Mouse (Mus musculus) thymus, adult 2 months (tissue): ENCODE data around the gene Gan. TPM values are rescaled to one million over a fixed set of nuclear protein-coding genes. Genes with fewer than 3 reads are reported as not detected.

Experiments used
- DNase-seq: peaks from one replicate; pipeline ENCODE4 v3.0.0; 2021
- H3K27ac ChIP-seq: fragments of 200-500 bp; 2 replicates; pipeline ENCODE4 v1.5.1; 2012; ENCODE audit warnings: low read length, control low read depth; ENCODE audit not compliant: control insufficient read depth, insufficient read depth
- H3K27me3 ChIP-seq: fragments of 200-500 bp; 2 replicates; pipeline ENCODE4 v1.6.1; 2012; ENCODE audit warnings: mild to moderate bottlenecking, low read length, moderate library complexity, mixed read lengths; ENCODE audit not compliant: control insufficient read depth, insufficient read depth
- H3K36me3 ChIP-seq: fragments of 200-500 bp; 2 replicates; pipeline ENCODE4 v1.6.1; 2012; ENCODE audit warnings: mild to moderate bottlenecking, low read length, moderate library complexity; ENCODE audit not compliant: control insufficient read depth, insufficient read depth
- H3K4me1 ChIP-seq: fragments of 200-500 bp; replicated peaks from 2 replicates; pipeline ENCODE4 v1.6.1; 2012; ENCODE audit warnings: low read length; ENCODE audit not compliant: control insufficient read depth, insufficient read depth
- H3K4me3 ChIP-seq: fragments of 200-500 bp; 2 replicates; pipeline ENCODE4 v1.5.1; 2012; ENCODE audit warnings: mild to moderate bottlenecking, low read length, control low read depth, moderate library complexity; ENCODE audit not compliant: control insufficient read depth, insufficient read depth
- CTCF ChIP-seq: fragments of 200-500 bp; IDR thresholded peaks from 2 replicates; pipeline ENCODE4 v1.5.1; 2012; ENCODE audit warnings: mild to moderate bottlenecking, control low read depth, low read length, moderate library complexity, borderline replicate concordance; ENCODE audit not compliant: control insufficient read depth, poor library complexity, insufficient read depth; ENCODE audit errors: extremely low read depth
- POLR2A ChIP-seq: fragments of 200-500 bp; IDR thresholded peaks from 2 replicates; pipeline ENCODE4 v1.6.1; 2012; ENCODE audit warnings: mild to moderate bottlenecking, low read length, control low read depth, moderate library complexity; ENCODE audit not compliant: control insufficient read depth, poor library complexity, insufficient read depth; ENCODE audit errors: extremely low read depth
- WGBS: fragments of 180-500 bp; shearing (Covaris S2); methylation state at CpG from one replicate; pipeline ENCODE4 v1.1.7; 2018; 5-methylcytosine and 5-hydroxymethylcytosine counted together
- polyA plus RNA-seq: library from polyadenylated mRNA; depleted of rRNA; stranded (reverse); fragments of >200 nt; gene quantifications from 2 replicates; pipeline ENCODE4 v1.2.3, GENCODE M21; 2012

Gene Gan
- polyA plus RNA-seq, 1 experiment, result 6.3 TPM

GRCm38 (mm10) chr8:117127063-117127462, 30.9 kb upstream of the Gan start:
- no peaks in the 10 kb centered on the region for H3K36me3 ChIP-seq
- no peak overlapping the region for H3K4me3 ChIP-seq
- 61% methylated on average over 8 of the region's 8 CpGs for WGBS
- no peak overlapping the region for H3K27ac ChIP-seq
- no peak for DNase-seq
- TF ChIP-seq CTCF (peak; percentile 23; the same call in 1 of the 2 replicates), POLR2A (no peak)
- no peaks in the 10 kb centered on the region for H3K27me3 ChIP-seq
- H3K4me1 ChIP-seq, result no peaks in the 10 kb centered on the region

DNA sequence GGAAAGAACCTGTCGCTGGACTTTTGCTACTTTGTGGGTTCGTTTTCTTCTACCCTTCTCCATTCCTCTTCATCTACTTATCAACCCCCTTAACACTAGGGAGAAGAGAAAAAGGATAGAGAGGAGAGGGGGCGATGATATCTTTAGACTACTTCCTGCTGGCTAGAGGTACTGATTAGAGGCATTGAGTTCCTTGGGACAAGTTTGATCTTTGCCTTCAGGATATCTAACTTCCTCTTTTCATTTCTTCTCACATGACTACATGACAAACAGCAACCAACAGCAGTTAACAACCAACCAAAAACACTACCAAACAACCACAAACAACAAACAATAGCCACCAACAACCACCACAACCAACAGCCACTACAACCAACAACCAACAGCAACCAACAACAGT, 24.2 kb upstream of the Gan start:
- H3K36me3 ChIP-seq, result no peaks in the 10 kb centered on the region
- no peak overlapping the region for H3K27ac ChIP-seq
- no peak for TF ChIP-seq CTCF
- TF ChIP-seq POLR2A, result no peak
- H3K4me3 ChIP-seq, result no peak overlapping the region
- DNase-seq, result no peak
- WGBS, result 64% methylated on average over 3 of the region's 3 CpGs
- H3K27me3 ChIP-seq, result no peaks in the 10 kb centered on the region
- H3K4me1 ChIP-seq, result no peaks in the 10 kb centered on the region

GRCm38 (mm10) chr8:117136351-117136750, 21.6 kb upstream of the Gan start:
- Histone ChIP-seq H3K36me3 (no peaks in the 10 kb centered on the region), H3K27ac (no peak overlapping the region), H3K4me1 (no peaks in the 10 kb centered on the region), H3K4me3 (no peak overlapping the region), H3K27me3 (no peaks in the 10 kb centered on the region)
- DNase-seq, result no peak
- 94% methylated on average over 4 of the region's 4 CpGs for WGBS
- no peak for TF ChIP-seq CTCF
- TF ChIP-seq POLR2A, result no peak

- Histone ChIP-seq H3K4me1 (no peaks in the 10 kb centered on the region), H3K27ac (no peak overlapping the region), H3K4me3 (no peak overlapping the region), H3K36me3 (no peaks in the 10 kb centered on the region), H3K27me3 (no peaks in the 10 kb centered on the region)
- no peak for DNase-seq
- TF ChIP-seq CTCF, result no peak
- no peak for TF ChIP-seq POLR2A
- 95% methylated on average over 2 of the region's 2 CpGs for WGBS
Measured at GRCm38 (mm10) chr8:117136763-117137162, 21.2 kb upstream of the Gan start.

GRCm38 (mm10) chr8:117137357-117137756, 20.6 kb upstream of the Gan start:
- no peak overlapping the region for H3K27ac ChIP-seq
- TF ChIP-seq POLR2A (no peak), CTCF (no peak)

DNA sequence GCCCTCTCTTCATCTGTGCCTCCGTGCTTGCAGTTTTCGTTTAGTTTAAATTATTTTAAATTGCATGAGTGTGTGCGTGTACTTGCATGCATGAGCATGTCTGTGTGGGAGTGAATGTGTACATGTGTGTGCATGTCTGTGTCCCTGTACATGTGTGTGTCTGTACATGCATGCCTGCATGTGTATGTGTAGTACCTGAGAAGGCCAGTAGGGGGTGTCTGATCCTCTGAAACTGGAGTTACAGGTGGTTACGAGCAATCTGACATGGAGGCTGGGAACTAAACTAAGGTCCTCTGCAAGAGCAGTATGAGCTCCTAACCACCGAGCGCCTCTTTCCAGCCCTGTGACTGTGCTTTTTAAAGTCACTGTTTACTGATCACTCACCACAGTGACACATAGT, 9.4 kb upstream of the Gan start:
- no peaks in the 10 kb centered on the region for H3K4me1 ChIP-seq
- H3K27ac ChIP-seq, result no peak overlapping the region
- 95% methylated on average over 6 of the region's 6 CpGs for WGBS
- peak; percentile 13 for DNase-seq
- H3K4me3 ChIP-seq, result no peak overlapping the region
- TF ChIP-seq CTCF (no peak), POLR2A (no peak)
- H3K36me3 ChIP-seq, result no peaks in the 10 kb centered on the region
- no peaks in the 10 kb centered on the region for H3K27me3 ChIP-seq

More at GRCm38 (mm10) chr8:117137357-117137756, 20.6 kb upstream of the Gan start:
- Histone ChIP-seq H3K36me3 (no peaks in the 10 kb centered on the region), H3K27me3 (no peaks in the 10 kb centered on the region), H3K4me1 (no peaks in the 10 kb centered on the region), H3K4me3 (no peak overlapping the region)
- DNase-seq, result no peak
- 73% methylated on average over 11 of the region's 11 CpGs for WGBS

GRCm38 (mm10) chr8:117156149-117156548, 1.8 kb upstream of the Gan start:
- H3K27ac ChIP-seq, result no peak overlapping the region
- no peaks in the 10 kb centered on the region for H3K36me3 ChIP-seq
- peaks cover 12% of the 10 kb centered on the region for H3K4me1 ChIP-seq
- no peaks in the 10 kb centered on the region for H3K27me3 ChIP-seq
- no peak overlapping the region for H3K4me3 ChIP-seq
- WGBS, result 92% methylated on average over 4 of the region's 4 CpGs
- no peak for TF ChIP-seq POLR2A
- no peak for TF ChIP-seq CTCF
- no peak for DNase-seq
